Mouse (Mus musculus): ENCODE results near the gene Ncam1. TPM values are rescaled to one million over a fixed set of nuclear protein-coding genes. Genes with fewer than 3 reads are reported as not detected.

Gene Ncam1
- polyA plus RNA-seq, 1 experiment from 2014 or later: 373 TPM

- 15% methylated on average over 1 of the region's 1 CpGs for WGBS
- H3K27ac ChIP-seq (ENCODE audit: low read depth, low read length): no peak overlapping the region
- no peaks in the 10 kb centered on the region for H3K36me3 ChIP-seq (ENCODE audit: control insufficient read depth, insufficient read depth, low read length)
- H3K4me3 ChIP-seq (ENCODE audit: low read depth, low read length): no peak overlapping the region
- ATAC-seq (ENCODE audit: low read depth): peak; percentile 61; the same call in 1 of the 2 replicates
- no peaks in the 10 kb centered on the region for H3K9me3 ChIP-seq (ENCODE audit: control insufficient read depth, low read length)
- peaks cover 36% of the 10 kb centered on the region for H3K4me1 ChIP-seq (ENCODE audit: control insufficient read depth, insufficient read depth, low read length)
- H3K9ac ChIP-seq (replicated peaks; ENCODE audit: low read depth, low read length): no peak overlapping the region
- no peak overlapping the region for H3K4me2 ChIP-seq (ENCODE audit: low read depth, low read length)
- H3K27me3 ChIP-seq (ENCODE audit: control insufficient read depth, insufficient read depth, low read length): no peaks in the 10 kb centered on the region
Measured at GRCm38 (mm10) chr9:49738546-49738945, 60.2 kb downstream of the Ncam1 start.

GRCm38 (mm10) chr9:49737166-49737565 is 61.6 kb downstream of the Ncam1 start:
- no peak for ATAC-seq (ENCODE audit: low read depth)
- H3K4me2 ChIP-seq (ENCODE audit: low read depth, low read length): no peak overlapping the region
- peaks cover 32% of the 10 kb centered on the region for H3K4me1 ChIP-seq (ENCODE audit: control insufficient read depth, insufficient read depth, low read length)
- H3K36me3 ChIP-seq (ENCODE audit: control insufficient read depth, insufficient read depth, low read length): no peaks in the 10 kb centered on the region
- H3K27me3 ChIP-seq (ENCODE audit: control insufficient read depth, insufficient read depth, low read length): no peaks in the 10 kb centered on the region
- 86% methylated on average over 6 of the region's 6 CpGs for WGBS
- H3K9me3 ChIP-seq (ENCODE audit: control insufficient read depth, low read length): no peaks in the 10 kb centered on the region
- H3K9ac ChIP-seq (replicated peaks; ENCODE audit: low read depth, low read length): no peak overlapping the region
- no peak overlapping the region for H3K27ac ChIP-seq (ENCODE audit: low read depth, low read length)
- H3K4me3 ChIP-seq (ENCODE audit: low read depth, low read length): no peak overlapping the region

GRCm38 (mm10) chr9:49734348-49735007 is 64.2 kb downstream of the Ncam1 start:
- no peak overlapping the region for H3K9ac ChIP-seq (replicated peaks; ENCODE audit: low read depth, low read length)
- no peak overlapping the region for H3K4me2 ChIP-seq (ENCODE audit: low read depth, low read length)
- WGBS: 86% methylated on average over 7 of the region's 7 CpGs
- H3K4me3 ChIP-seq (ENCODE audit: low read depth, low read length): no peak overlapping the region
- H3K9me3 ChIP-seq (ENCODE audit: control insufficient read depth, low read length): no peaks in the 10 kb centered on the region
- no peak overlapping the region for H3K27ac ChIP-seq (ENCODE audit: low read depth, low read length)
- H3K36me3 ChIP-seq (ENCODE audit: control insufficient read depth, insufficient read depth, low read length): no peaks in the 10 kb centered on the region
- H3K27me3 ChIP-seq (ENCODE audit: control insufficient read depth, insufficient read depth, low read length): no peaks in the 10 kb centered on the region
- H3K4me1 ChIP-seq (ENCODE audit: control insufficient read depth, insufficient read depth, low read length): peaks cover 29% of the 10 kb centered on the region
- no peak for ATAC-seq (ENCODE audit: low read depth)

- ATAC-seq (ENCODE audit: low read depth): no peak
- Histone ChIP-seq H3K4me2 (ENCODE audit: low read depth, low read length) (no peak overlapping the region), H3K9me3 (ENCODE audit: control insufficient read depth, low read length) (no peaks in the 10 kb centered on the region), H3K27ac (ENCODE audit: low read depth, low read length) (no peak overlapping the region), H3K9ac (replicated peaks; ENCODE audit: low read depth, low read length) (no peak overlapping the region), H3K4me3 (ENCODE audit: low read depth, low read length) (no peak overlapping the region), H3K27me3 (ENCODE audit: control insufficient read depth, insufficient read depth, low read length) (no peaks in the 10 kb centered on the region), H3K4me1 (ENCODE audit: control insufficient read depth, insufficient read depth, low read length) (peaks cover 27% of the 10 kb centered on the region), H3K36me3 (ENCODE audit: control insufficient read depth, insufficient read depth, low read length) (no peaks in the 10 kb centered on the region)
- 88% methylated on average over 5 of the region's 5 CpGs for WGBS
Measured at GRCm38 (mm10) chr9:49733726-49734125, 65.0 kb downstream of the Ncam1 start.

- Histone ChIP-seq H3K27ac (ENCODE audit: low read depth, low read length) (no peak overlapping the region), H3K9me3 (ENCODE audit: control insufficient read depth, low read length) (no peaks in the 10 kb centered on the region), H3K9ac (replicated peaks; ENCODE audit: low read depth, low read length) (no peak overlapping the region), H3K4me2 (ENCODE audit: low read depth, low read length) (no peak overlapping the region), H3K27me3 (ENCODE audit: control insufficient read depth, insufficient read depth, low read length) (no peaks in the 10 kb centered on the region), H3K4me1 (ENCODE audit: control insufficient read depth, insufficient read depth, low read length) (peaks cover 24% of the 10 kb centered on the region), H3K4me3 (ENCODE audit: low read depth, low read length) (no peak overlapping the region), H3K36me3 (ENCODE audit: control insufficient read depth, insufficient read depth, low read length) (no peaks in the 10 kb centered on the region)
- no peak; the same call in 1 of the 2 replicates for ATAC-seq (ENCODE audit: low read depth)
- WGBS: 38% methylated on average over 3 of the region's 3 CpGs
Measured at GRCm38 (mm10) chr9:49729479-49729878, 69.2 kb downstream of the Ncam1 start.

- H3K36me3 ChIP-seq (ENCODE audit: control insufficient read depth, insufficient read depth, low read length): no peaks in the 10 kb centered on the region
- H3K27me3 ChIP-seq (ENCODE audit: control insufficient read depth, insufficient read depth, low read length): no peaks in the 10 kb centered on the region
- 11% methylated on average over 8 of the region's 8 CpGs for WGBS
- peak overlapping the region; percentile 12; the same call in 1 of the 2 replicates for H3K27ac ChIP-seq (ENCODE audit: low read depth, low read length)
- H3K9ac ChIP-seq (replicated peaks; ENCODE audit: low read depth, low read length): no peak overlapping the region
- peaks cover 24% of the 10 kb centered on the region for H3K4me1 ChIP-seq (ENCODE audit: control insufficient read depth, insufficient read depth, low read length)
- no peak overlapping the region for H3K4me3 ChIP-seq (ENCODE audit: low read depth, low read length)
- peak; percentile 70 for ATAC-seq (ENCODE audit: low read depth)
- peak overlapping the region; percentile 6; the same call in 1 of the 2 replicates for H3K4me2 ChIP-seq (ENCODE audit: low read depth, low read length)
- no peaks in the 10 kb centered on the region for H3K9me3 ChIP-seq (ENCODE audit: control insufficient read depth, low read length)
Measured at GRCm38 (mm10) chr9:49728211-49728610, 70.5 kb downstream of the Ncam1 start.

- H3K27ac ChIP-seq (ENCODE audit: low read depth, low read length): no peak overlapping the region
- WGBS: 93% methylated on average over 5 of the region's 5 CpGs
Measured at GRCm38 (mm10) chr9:49722765-49723164, 76.0 kb downstream of the Ncam1 start.

GRCm38 (mm10) chr9:49715121-49715520 is 83.6 kb downstream of the Ncam1 start:
- Histone ChIP-seq H3K9me3 (ENCODE audit: control insufficient read depth, low read length) (no peaks in the 10 kb centered on the region), H3K9ac (replicated peaks; ENCODE audit: low read depth, low read length) (no peak overlapping the region), H3K4me2 (ENCODE audit: low read depth, low read length) (no peak overlapping the region), H3K27ac (ENCODE audit: low read depth, low read length) (no peak overlapping the region), H3K4me1 (ENCODE audit: control insufficient read depth, insufficient read depth, low read length) (0 out of 2 replicates have a peak, but pooled peaks cover 3% of the 10 kb centered on the region), H3K27me3 (ENCODE audit: control insufficient read depth, insufficient read depth, low read length) (no peaks in the 10 kb centered on the region), H3K36me3 (ENCODE audit: control insufficient read depth, insufficient read depth, low read length) (peaks cover 3% of the 10 kb centered on the region; the same call in 1 of the 2 replicates), H3K4me3 (ENCODE audit: low read depth, low read length) (no peak overlapping the region)
- no peak for ATAC-seq (ENCODE audit: low read depth)

More at GRCm38 (mm10) chr9:49722765-49723164, 76.0 kb downstream of the Ncam1 start:
- no peak overlapping the region for H3K4me2 ChIP-seq (ENCODE audit: low read depth, low read length)
- H3K9me3 ChIP-seq (ENCODE audit: control insufficient read depth, low read length): no peaks in the 10 kb centered on the region
- no peaks in the 10 kb centered on the region; the same call in 1 of the 2 replicates for H3K36me3 ChIP-seq (ENCODE audit: control insufficient read depth, insufficient read depth, low read length)
- no peak overlapping the region for H3K4me3 ChIP-seq (ENCODE audit: low read depth, low read length)
- no peak overlapping the region for H3K9ac ChIP-seq (replicated peaks; ENCODE audit: low read depth, low read length)
- no peaks in the 10 kb centered on the region for H3K27me3 ChIP-seq (ENCODE audit: control insufficient read depth, insufficient read depth, low read length)
- no peak for ATAC-seq (ENCODE audit: low read depth)
- peaks cover 14% of the 10 kb centered on the region for H3K4me1 ChIP-seq (ENCODE audit: control insufficient read depth, insufficient read depth, low read length)

- 71% methylated on average over 3 of the region's 3 CpGs for WGBS
- Histone ChIP-seq H3K4me3 (ENCODE audit: low read depth, low read length) (no peak overlapping the region), H3K9ac (replicated peaks; ENCODE audit: low read depth, low read length) (no peak overlapping the region), H3K4me2 (ENCODE audit: low read depth, low read length) (no peak overlapping the region), H3K27ac (ENCODE audit: low read depth, low read length) (no peak overlapping the region), H3K4me1 (ENCODE audit: control insufficient read depth, insufficient read depth, low read length) (0 out of 2 replicates have a peak, but pooled peaks cover 3% of the 10 kb centered on the region), H3K27me3 (ENCODE audit: control insufficient read depth, insufficient read depth, low read length) (no peaks in the 10 kb centered on the region), H3K9me3 (ENCODE audit: control insufficient read depth, low read length) (no peaks in the 10 kb centered on the region), H3K36me3 (ENCODE audit: control insufficient read depth, insufficient read depth, low read length) (peaks cover 3% of the 10 kb centered on the region; the same call in 1 of the 2 replicates)
- no peak for ATAC-seq (ENCODE audit: low read depth)
Measured at GRCm38 (mm10) chr9:49714091-49714490, 84.6 kb downstream of the Ncam1 start.

All from neural tube, embryonic 14.5 days (tissue).